Mouse (Mus musculus): ENCODE measurements around the gene Olfr1136.

The Olfr1136 gene

DNA sequence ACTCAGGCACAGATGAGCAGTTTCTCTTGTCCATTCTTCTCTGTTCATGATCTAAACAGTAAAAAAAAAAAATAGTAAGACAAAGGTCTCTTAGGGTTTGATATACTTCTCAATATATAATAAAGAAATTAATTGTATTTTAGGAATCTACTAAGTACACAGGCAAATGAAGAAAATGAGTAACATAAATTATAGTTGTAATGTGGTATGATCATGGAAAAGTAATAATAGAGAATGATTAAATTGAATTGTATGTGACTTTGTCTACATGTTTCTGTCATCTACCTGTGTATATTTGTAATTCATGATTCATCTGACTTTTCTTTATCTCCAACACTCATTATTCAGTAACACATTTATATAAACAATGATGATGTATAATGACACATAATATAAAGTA lies at the start of gene Olfr1136:
TSS of gene Olfr1136 (minus strand) at position 101 of the 400 bp plus-strand sequence.
- no peak for DNase-seq (ENCODE audit: low spot score in 2 of 2)

- DNase-seq (ENCODE audit: low spot score in 2 of 2) = no peak
Measured at GRCm38 (mm10) chr2:87743452-87743851, 49.7 kb upstream of the Olfr1136 start, which contains the start of gene Olfr1140. Gene Olfr1140 (plus strand): TSS chr2:87743752.

GRCm38 (mm10) chr2:87739878-87740277 lies 46.1 kb upstream of the Olfr1136 start, which contains the start of gene Olfr1138:
Gene Olfr1138 (minus strand): TSS chr2:87739978.
- DNase-seq (ENCODE audit: low spot score in 2 of 2) = no peak

DNA sequence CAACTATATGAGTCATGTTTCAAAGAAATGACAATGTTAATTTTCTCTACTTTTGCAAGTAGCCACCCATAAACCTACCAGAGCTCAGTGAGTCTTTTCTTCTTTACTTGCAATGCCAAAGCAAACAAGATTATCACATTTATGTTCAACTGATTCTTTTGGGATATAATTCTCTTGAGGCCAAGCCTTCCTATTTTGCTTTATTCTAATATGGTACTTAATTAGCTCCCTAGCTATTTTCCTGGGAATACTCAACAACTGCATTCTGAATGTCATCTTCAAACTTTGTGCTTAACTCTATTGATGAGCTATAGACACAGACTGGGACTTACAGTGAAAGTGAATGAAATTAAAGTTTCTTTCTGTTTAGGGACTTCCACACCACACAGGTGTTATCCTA lies 19.3 kb upstream of the Olfr1136 start, which contains the start of gene Olfr1137:
TSS of gene Olfr1137 (minus strand) at position 101 of the 400 bp plus-strand sequence.
- no peak for DNase-seq (ENCODE audit: low spot score in 2 of 2)

DNA sequence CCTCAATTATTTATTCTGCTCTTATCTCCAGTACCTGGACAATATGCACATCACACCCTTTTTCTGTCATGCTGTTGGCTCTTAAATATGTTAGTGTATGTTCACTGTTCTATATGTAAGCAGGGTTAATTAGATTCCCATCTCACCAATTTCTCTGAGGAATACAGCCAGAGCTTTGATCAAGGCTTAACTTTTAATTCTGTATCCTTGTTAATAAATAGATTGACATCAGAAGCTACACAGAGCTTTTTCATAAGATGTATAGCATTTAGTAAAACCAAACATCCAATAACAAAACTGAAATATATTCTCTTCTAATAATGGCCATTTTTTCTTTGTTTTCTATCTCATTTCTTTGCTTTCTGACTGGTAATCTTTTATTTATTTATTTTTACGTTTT lies 20.2 kb downstream of the Olfr1136 start, which contains the start of gene Olfr1135:
TSS of gene Olfr1135 (minus strand) at position 101 of the 400 bp plus-strand sequence.
- DNase-seq (ENCODE audit: low spot score in 2 of 2) = no peak

GRCm38 (mm10) chr2:87658360-87658759 lies 35.4 kb downstream of the Olfr1136 start, which contains the start of gene Olfr1134:
Gene Olfr1134 (minus strand): TSS chr2:87658460.
- no peak for DNase-seq (ENCODE audit: low spot score in 2 of 2)

DNA sequence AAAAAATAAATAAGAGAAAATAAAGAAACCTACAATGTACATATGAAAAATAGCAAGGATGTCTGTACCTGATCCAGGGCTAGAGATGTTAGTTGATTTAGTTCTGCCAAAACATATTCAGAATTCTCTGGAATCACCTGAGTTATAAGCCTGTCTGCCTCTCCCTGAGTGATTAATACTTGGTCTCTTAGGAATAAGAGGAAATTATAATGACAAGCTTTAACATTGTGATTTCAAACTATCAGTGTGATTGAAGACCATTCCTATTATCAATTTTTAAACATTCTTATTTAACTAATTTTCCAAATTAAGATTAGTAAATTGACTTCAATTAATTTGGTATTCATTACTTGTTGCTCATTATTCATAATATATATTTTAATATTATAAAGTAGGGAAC lies 46.5 kb downstream of the Olfr1136 start, which contains the start of gene Olfr1133:
TSS of gene Olfr1133 (minus strand) at position 101 of the 400 bp plus-strand sequence.
- no peak for DNase-seq (ENCODE audit: low spot score in 2 of 2)

All from right cerebral cortex, postnatal 36 days (tissue).